Mouse (Mus musculus) megakaryocyte, embryonic 14.5 days (primary cell): ENCODE data around the gene Scg5. TPM values are rescaled to one million over a fixed set of nuclear protein-coding genes. Genes with fewer than 3 reads are reported as not detected.

ENCODE experiments used
- H3K27me3 ChIP-seq: replicated peaks from 2 replicates; pipeline ENCODE3; 2012; ENCODE audit warnings: inconsistent platforms
- H3K36me3 ChIP-seq: replicated peaks from 2 replicates; pipeline ENCODE3; 2012; ENCODE audit warnings: low read length, inconsistent platforms, mixed read lengths
- H3K4me1 ChIP-seq: 2 replicates; pipeline ENCODE4 v1.6.1; 2012; ENCODE audit warnings: inconsistent platforms
- H3K4me3 ChIP-seq: replicated peaks from 2 replicates; pipeline ENCODE3; 2012; ENCODE audit warnings: moderate library complexity, mild to moderate bottlenecking, inconsistent platforms
- H3K9me3 ChIP-seq: 2 replicates; pipeline ENCODE4 v1.6.1; 2012; ENCODE audit warnings: inconsistent platforms
- FLI1 ChIP-seq: IDR thresholded peaks from 2 replicates; pipeline ENCODE4 v1.6.1; 2012; ENCODE audit warnings: low read length, inconsistent platforms, mixed read lengths
- GATA1 ChIP-seq: IDR thresholded peaks from 3 replicates; pipeline ENCODE4 v1.6.1; 2012; ENCODE audit warnings: mixed read lengths, low read length, inconsistent platforms, borderline replicate concordance
- polyA plus RNA-seq: library from polyadenylated mRNA; stranded (reverse); fragments of >175 nt; gene quantifications from 2 replicates; pipeline ENCODE4 v1.2.3, GENCODE M21; 2012; ENCODE audit warnings: low replicate concordance; ENCODE audit not compliant: insufficient read depth

Scg5 gene
- polyA plus RNA-seq, result not detected in 2 replicates

DNA sequence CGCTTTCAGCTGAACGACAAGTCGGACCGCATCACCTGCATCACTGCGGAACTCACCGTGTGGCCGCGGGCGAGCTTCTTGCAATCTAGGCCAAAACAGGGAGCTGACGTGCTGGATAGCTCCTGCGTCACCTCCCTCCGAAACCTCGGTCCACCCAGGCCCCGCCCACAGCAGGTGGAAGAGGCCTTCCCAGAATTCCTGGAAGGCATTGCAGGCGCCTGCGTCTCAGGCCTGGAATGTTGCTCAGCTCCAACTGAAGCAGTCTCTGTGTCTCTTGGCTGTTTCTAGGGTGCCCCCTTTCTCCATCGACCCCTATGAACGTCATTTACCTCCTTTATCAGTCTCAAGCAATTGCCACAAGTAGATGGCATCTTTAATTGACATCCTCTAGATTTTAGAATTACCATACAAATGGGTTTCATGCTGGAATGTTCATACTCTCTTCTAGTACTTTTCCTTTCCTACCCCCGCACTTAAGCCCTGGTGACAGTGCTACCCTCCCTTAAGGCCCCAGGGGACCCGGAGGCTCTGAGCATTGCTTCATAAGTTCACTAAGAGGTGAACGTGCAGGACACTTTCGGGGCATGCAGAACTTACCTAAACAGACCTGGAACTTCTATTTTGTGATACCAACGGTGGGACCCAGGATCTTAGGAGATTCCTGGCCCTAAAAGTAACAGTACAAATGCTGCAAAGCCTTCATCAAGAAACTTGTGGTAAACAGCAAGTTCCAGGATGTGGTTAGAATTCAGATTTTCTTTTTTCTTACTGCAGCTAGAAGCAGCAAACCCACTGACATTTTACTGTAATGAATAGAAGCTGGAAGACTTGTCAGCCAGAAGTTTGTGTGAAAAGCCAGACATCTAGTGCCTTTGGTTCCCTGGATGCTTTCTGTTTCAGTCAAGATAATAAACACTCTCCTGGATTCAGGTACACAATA, at the start of gene Scg5:
Gene Scg5, minus strand, starts transcription at position 179 of the 940 bp plus-strand sequence.
- no peak for TF ChIP-seq FLI1
- TF ChIP-seq GATA1, result no peak
- Histone ChIP-seq H3K36me3 (peaks cover 86% of the 10 kb centered on the region), H3K4me3 (no peak within 1 kb of the TSS), H3K27me3 (no peaks in the 10 kb centered on the region), H3K9me3 (no peaks in the 10 kb centered on the region), H3K4me1 (peaks cover 15% of the 10 kb centered on the region)

DNA sequence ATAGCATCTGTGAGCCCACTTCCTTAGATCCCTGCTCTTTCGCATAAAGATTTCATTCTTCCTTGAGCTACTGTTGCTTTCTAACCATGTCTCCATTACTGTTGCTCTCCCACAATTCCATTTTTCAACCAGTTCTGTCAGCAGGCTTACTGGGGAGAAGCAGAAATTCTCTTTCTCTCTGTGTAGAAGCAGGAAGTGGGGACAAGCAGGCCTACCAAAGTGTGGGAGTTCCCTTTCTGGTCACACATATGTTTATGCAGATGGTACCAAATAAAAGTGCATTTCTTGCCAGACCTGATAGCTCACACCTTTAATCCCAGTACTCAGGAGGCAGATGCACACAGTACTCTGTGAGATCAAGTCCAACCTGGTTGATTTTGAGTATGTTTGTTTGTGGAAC, 41.2 kb upstream of the Scg5 start:
- TF ChIP-seq FLI1 (no peak), GATA1 (no peak)
- no peaks in the 10 kb centered on the region for H3K27me3 ChIP-seq
- no peaks in the 10 kb centered on the region for H3K36me3 ChIP-seq
- H3K9me3 ChIP-seq, result no peaks in the 10 kb centered on the region
- H3K4me3 ChIP-seq, result no peak overlapping the region
- H3K4me1 ChIP-seq, result peaks cover 14% of the 10 kb centered on the region

DNA sequence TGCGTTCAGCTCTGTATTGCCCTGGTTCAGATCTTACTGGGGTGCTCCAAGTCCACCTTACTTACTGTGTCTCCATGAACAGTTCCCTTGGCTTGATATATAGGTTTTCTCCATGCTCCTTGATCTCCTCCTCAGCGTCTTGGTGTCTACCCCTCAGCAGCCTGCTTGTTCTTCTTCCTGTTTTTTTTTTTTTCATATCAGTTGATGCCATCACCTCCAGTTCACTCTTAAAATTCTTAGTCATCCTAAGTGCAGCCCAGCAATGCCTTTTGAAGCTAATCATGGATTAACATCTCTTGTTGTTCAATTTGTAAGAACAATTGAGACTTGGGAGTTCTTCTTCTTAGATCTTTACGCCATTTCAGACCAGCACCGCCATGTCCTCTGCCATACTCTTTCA, 39.5 kb upstream of the Scg5 start:
- TF ChIP-seq GATA1 (no peak), FLI1 (no peak)
- Histone ChIP-seq H3K4me3 (no peak overlapping the region), H3K36me3 (no peaks in the 10 kb centered on the region), H3K4me1 (peaks cover 21% of the 10 kb centered on the region), H3K27me3 (no peaks in the 10 kb centered on the region), H3K9me3 (no peaks in the 10 kb centered on the region)

DNA sequence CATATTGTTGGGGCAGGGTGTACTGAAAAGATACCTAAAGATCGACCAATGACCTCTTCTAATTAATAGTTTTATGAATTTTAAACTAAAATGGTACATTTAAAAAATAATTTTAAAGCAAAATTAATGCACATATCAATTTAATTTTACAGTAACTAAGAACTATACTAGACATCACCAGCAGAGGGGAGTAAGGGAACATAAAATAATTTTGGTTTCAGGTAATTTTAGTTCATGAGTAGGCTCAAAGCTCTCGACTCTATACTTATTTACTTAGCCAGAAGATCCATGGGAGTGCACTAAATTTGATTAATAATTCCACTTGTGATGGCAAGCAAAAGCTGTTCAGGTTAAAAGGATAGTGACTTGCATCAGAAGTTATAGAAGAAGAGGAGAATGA, 37.2 kb upstream of the Scg5 start:
- H3K9me3 ChIP-seq, result peaks cover 2% of the 10 kb centered on the region; the same call in 1 of the 2 replicates
- no peaks in the 10 kb centered on the region for H3K27me3 ChIP-seq
- H3K4me3 ChIP-seq, result no peak overlapping the region
- peaks cover 21% of the 10 kb centered on the region for H3K4me1 ChIP-seq
- no peak for TF ChIP-seq GATA1
- no peak for TF ChIP-seq FLI1
- no peaks in the 10 kb centered on the region for H3K36me3 ChIP-seq

DNA sequence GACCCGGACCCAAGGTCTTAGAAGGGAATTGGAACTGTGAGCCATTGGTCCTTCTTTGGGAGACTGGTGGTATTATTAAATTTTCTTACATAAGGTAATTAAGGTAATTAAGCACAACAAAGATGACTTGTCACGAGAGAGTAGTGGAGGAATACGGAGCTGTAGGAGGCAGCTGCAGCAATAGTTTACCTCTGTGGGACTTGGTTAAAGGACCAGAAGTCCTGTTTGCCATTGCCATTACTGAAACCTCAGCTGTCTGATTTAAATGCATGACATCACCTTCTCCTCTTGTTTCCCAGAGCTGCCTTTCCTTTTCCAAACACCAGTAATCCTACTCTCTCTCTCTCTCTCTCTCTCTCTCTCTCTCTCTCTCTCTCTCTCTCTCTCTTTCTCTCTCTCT, 20.2 kb upstream of the Scg5 start:
- peaks cover 43% of the 10 kb centered on the region for H3K4me1 ChIP-seq
- H3K27me3 ChIP-seq, result no peaks in the 10 kb centered on the region
- peaks cover 14% of the 10 kb centered on the region for H3K36me3 ChIP-seq
- no peaks in the 10 kb centered on the region for H3K9me3 ChIP-seq
- peak overlapping the region; percentile 98 for H3K4me3 ChIP-seq
- no peak for TF ChIP-seq FLI1
- TF ChIP-seq GATA1, result no peak

DNA sequence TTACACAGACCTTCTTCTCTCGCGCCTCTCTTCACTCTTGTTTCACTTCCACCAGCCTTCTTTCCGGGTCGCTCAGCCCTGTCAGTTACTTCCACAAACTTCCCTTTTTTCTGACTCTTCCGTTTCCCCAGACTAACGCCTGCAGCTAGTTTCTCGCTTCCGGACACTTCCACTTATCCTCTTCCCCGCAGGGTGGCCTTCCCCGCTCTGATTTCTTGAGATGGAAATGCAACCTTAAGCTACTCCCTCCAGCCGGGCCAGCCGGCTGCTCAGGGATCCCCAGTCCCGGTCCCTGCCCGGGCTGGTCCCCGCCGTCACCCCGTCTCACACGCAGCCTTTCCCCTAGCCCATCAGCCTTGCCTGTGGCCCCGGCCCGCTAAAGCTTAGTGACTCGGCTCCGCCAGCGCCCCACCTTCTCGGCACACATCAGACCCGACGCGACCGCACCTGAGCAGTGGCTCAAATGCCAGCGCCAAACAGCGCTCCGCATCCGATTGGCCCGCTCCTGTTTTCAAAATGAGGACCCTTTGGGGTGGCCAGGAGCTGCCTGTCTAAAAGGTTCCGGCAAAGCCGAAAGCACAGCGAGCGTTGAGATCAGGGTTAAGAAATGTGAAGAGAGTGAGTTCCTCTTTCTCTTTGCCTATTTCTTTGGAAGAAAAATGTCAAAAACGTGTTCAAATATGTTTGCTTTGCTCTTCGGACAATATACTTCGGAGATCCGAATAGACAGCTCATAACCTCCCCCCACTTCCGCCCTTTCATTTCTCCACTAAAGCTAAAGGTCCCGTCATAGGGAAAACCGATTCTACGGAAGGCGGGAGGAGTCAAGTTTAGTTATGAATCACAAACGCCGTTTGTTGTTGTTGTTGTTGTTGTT, 19.6 kb upstream of the Scg5 start, which contains the start of gene Arhgap11a:
Gene Arhgap11a, minus strand, starts transcription at position 417 of the 877 bp plus-strand sequence.
- Histone ChIP-seq H3K4me1 (peaks cover 50% of the 10 kb centered on the region), H3K27me3 (no peaks in the 10 kb centered on the region), H3K9me3 (no peaks in the 10 kb centered on the region), H3K4me3 (peak within 1 kb of the TSS; percentile 98), H3K36me3 (peaks cover 20% of the 10 kb centered on the region)
- TF ChIP-seq GATA1 (no peak), FLI1 (no peak; the same call in 1 of the 2 replicates)

DNA sequence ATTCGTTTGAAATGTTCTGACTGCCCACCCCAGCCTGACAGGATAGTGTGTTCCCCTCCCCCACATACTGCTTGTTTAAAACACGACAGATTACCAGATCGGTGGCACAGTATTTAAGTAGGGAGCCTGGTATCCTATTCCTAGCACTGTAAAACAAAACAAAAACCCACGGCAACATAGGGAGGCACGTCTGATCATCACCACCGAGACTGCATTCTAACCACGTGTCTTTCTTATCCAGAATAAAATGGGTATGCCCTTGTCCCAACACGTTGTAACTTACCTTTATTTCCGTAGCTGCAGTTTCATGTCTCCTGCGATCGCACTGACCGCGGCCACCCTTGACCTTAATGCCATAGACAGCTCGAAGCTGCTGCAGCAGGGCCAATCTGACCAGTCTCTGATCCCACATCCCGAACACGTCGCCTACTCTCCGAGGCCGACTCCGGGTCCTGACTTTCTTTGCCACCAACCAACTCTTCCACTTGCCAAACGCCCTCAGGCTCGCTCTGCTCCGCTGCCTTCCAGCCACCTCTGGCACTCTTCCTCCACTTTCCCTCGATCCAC, 18.8 kb upstream of the Scg5 start:
- no peaks in the 10 kb centered on the region for H3K9me3 ChIP-seq

DNA sequence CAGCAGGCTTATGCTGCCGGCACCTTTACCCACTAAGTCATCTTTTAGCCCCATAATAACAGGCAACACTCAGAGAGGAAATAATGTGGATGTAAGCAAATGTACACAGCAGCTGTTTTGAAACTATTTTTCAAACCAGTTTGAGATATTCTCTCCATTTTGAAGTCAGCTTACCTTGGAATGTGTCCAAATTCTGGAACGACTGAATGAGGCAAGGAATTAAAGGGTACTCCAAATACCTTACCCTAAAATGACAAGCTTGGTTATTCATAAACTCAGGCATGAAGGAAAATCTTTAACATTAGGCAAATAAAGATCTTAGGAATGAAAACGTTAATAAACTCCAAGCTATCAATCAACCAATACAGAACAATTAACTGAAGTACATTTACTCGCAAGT, 16.2 kb upstream of the Scg5 start:
- Histone ChIP-seq H3K4me1 (peaks cover 46% of the 10 kb centered on the region), H3K27me3 (no peaks in the 10 kb centered on the region), H3K4me3 (no peak overlapping the region), H3K9me3 (no peaks in the 10 kb centered on the region), H3K36me3 (peaks cover 52% of the 10 kb centered on the region)
- TF ChIP-seq FLI1 (no peak), GATA1 (no peak)

More for the DNA sequence above, 18.8 kb upstream of the Scg5 start:
- Histone ChIP-seq H3K36me3 (peaks cover 25% of the 10 kb centered on the region), H3K4me3 (peak overlapping the region; percentile 98), H3K27me3 (no peaks in the 10 kb centered on the region), H3K4me1 (peaks cover 53% of the 10 kb centered on the region)
- TF ChIP-seq FLI1 (no peak), GATA1 (no peak)

DNA sequence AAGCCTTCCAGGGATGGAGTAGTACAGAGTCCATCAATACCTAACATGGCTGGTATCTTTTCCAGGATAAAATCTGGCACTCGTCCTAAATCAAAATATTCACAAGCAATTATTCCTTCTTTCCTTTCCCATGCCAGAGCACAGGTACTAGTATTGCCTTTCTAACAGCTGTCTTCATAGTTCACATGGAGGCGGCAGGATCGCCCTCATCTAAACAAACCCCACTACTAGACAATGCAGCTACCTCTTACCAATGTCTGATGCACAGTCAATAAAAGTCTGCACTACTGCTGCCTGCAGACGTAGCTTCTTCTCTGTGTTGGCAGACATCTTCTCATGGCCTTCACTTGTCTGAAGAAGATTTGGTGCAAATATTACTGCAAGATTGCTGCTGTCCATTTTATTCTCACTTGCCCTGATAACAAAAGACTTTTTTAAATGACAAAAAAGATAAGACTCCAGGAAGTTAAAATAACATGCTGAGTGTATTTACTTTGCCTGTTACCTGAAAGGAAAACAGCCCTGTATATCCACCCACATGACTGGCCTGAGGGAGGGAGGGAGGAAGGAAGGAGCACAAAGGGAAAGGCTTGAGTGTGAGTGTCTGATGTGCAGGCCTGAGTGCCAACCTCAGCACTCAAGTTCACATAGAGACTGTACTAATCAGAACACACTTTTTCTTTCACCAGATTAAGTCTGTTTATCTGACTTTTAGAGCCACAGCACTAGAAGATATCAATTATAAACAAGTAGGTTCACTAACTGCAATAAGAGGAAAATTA, 12.9 kb upstream of the Scg5 start:
- no peak for TF ChIP-seq GATA1
- TF ChIP-seq FLI1, result no peak
- Histone ChIP-seq H3K36me3 (peaks cover 84% of the 10 kb centered on the region), H3K4me1 (peaks cover 35% of the 10 kb centered on the region)

More for the DNA sequence above, 12.9 kb upstream of the Scg5 start:
- Histone ChIP-seq H3K9me3 (no peaks in the 10 kb centered on the region), H3K27me3 (no peaks in the 10 kb centered on the region), H3K4me3 (no peak overlapping the region)
